Mouse (Mus musculus): ENCODE data around the gene Plcl1. TPM values are rescaled to one million over a fixed set of nuclear protein-coding genes. Genes with fewer than 3 reads are reported as not detected.
"Not testable (repeated sequence)": the region's sequence is repeated elsewhere in the genome, so short reads cannot be mapped to it uniquely, and the experiment has no call there.

Gene Plcl1
- polyA plus RNA-seq, 1 experiment from 2014 or later = 0.25 TPM

DNA sequence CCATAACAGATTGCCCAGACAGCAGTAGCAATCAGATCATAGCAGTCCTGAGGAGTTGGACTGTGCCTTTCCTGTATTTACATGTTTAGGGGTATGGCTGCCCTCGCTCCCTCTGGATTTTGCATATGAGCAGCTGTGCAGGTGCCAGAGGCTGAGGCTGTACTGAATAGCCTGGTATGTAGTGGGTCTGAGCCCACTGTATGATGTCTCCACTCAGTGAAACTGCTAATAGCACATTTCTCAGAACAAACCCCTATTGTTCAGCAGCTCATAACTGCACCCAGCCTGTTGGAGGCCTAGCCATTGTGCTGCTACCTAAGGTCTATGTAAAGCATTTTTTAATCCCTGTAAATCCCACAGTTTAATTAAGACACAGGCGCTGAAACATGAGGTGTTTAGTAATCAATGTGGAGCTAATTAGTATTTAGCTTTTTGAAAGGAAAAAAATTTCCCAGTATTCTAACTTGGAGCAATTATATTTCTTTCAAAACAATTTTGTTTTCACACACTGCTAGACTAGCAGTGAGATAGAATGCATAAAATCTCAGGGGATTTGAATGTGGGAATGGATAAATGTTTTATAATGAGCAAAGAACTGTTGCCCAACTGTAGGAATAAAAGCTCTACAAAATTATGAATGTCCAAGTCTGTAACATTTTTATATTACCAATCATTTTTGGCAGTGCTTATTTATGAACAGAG lies 95.4 kb downstream of the Plcl1 start:
- H3K9me3 ChIP-seq (ENCODE audit: low read length) = no peaks in the 10 kb centered on the region; the same call in 1 of the 2 replicates
- H3K4me1 ChIP-seq (ENCODE audit: insufficient read depth) = 0 out of 2 replicates have a peak, but pooled peaks cover 2% of the 10 kb centered on the region
- no peak overlapping the region for H3K9ac ChIP-seq (replicated peaks)
- no peak for DNase-seq
- no peaks in the 10 kb centered on the region for H3K36me3 ChIP-seq (replicated peaks; ENCODE audit: insufficient read depth, low read length)
- WGBS (ENCODE audit: insufficient replicate concordance) = 82% methylated on average over 2 of the region's 2 CpGs
- H3K27ac ChIP-seq (ENCODE audit: low read depth) = no peak overlapping the region
- no peak for TF ChIP-seq EP300 (IDR thresholded peaks at IDR 0.05; ENCODE audit: low read depth)
- no peak for TF ChIP-seq CTCF (IDR thresholded peaks at IDR 0.05; ENCODE audit: low read depth)
- no peaks in the 10 kb centered on the region for H3K27me3 ChIP-seq (ENCODE audit: insufficient read depth, low read length)
- no peak overlapping the region for H3K4me3 ChIP-seq (ENCODE audit: low read depth, low read length)
- no peak overlapping the region for H3K4me2 ChIP-seq (ENCODE audit: low read depth, low read length)
- ATAC-seq = no peak

DNA sequence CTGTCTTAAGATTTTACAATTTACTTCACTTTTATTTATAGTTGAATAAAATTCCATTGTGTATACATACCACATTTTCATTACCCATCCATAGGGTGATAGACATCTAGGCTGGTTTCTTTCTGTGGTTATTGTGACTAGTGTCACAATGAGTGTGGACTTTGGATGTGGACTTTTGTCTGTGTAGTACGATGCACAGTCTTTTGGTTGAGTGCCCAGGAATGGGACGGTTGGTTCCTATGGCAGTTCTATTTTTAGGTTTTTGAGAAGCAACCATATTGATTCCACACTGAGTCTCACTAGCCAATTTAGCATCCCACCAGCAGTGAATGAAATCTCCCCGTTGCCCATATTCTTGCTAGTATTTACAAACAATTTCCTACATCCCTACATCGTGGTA lies 100.1 kb downstream of the Plcl1 start:
- peak; percentile 21 for DNase-seq
- Histone ChIP-seq H3K4me3 (ENCODE audit: low read depth, low read length) (no peak overlapping the region), H3K9ac (replicated peaks) (no peak overlapping the region), H3K36me3 (replicated peaks; ENCODE audit: insufficient read depth, low read length) (no peaks in the 10 kb centered on the region), H3K27ac (ENCODE audit: low read depth) (peak overlapping the region; percentile 71; the same call in 1 of the 2 replicates), H3K4me1 (ENCODE audit: insufficient read depth) (0 out of 2 replicates have a peak, but pooled peaks cover 2% of the 10 kb centered on the region), H3K27me3 (ENCODE audit: insufficient read depth, low read length) (no peaks in the 10 kb centered on the region), H3K9me3 (ENCODE audit: low read length) (no peaks in the 10 kb centered on the region), H3K4me2 (ENCODE audit: low read depth, low read length) (no peak overlapping the region)
- TF ChIP-seq EP300 (IDR thresholded peaks at IDR 0.05; ENCODE audit: low read depth) = no peak
- TF ChIP-seq CTCF (IDR thresholded peaks at IDR 0.05; ENCODE audit: low read depth) = no peak
- ATAC-seq = peak; percentile 86
- 48% methylated on average over 4 of the region's 4 CpGs for WGBS (ENCODE audit: insufficient replicate concordance)

DNA sequence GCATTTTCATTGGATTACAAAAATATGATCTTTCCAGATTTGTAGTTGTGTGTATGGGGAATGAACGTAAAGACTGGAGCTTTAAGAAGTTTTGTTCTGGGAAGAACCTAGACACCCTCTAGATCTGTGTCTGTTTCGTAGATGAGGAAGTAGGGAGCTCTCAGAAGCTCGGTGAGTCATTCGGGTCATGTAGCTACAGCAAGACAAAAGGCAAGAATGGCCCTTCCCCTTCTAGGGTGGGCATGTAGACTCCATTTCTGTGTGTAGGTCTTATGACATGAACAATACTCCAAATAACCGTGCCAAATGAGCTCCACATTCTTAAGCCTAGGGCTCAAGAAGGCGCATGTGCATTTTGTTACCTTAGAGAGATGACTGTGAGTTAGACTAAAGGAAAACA lies 101.3 kb downstream of the Plcl1 start:
- no peak for ATAC-seq
- Histone ChIP-seq H3K36me3 (replicated peaks; ENCODE audit: insufficient read depth, low read length) (no peaks in the 10 kb centered on the region), H3K9ac (replicated peaks) (no peak overlapping the region), H3K27me3 (ENCODE audit: insufficient read depth, low read length) (no peaks in the 10 kb centered on the region), H3K4me3 (ENCODE audit: low read depth, low read length) (no peak overlapping the region), H3K27ac (ENCODE audit: low read depth) (no peak overlapping the region), H3K9me3 (ENCODE audit: low read length) (no peaks in the 10 kb centered on the region), H3K4me1 (ENCODE audit: insufficient read depth) (peaks cover 7% of the 10 kb centered on the region), H3K4me2 (ENCODE audit: low read depth, low read length) (no peak overlapping the region)
- 46% methylated on average over 6 of the region's 6 CpGs for WGBS (ENCODE audit: insufficient replicate concordance)
- TF ChIP-seq EP300 (IDR thresholded peaks at IDR 0.05; ENCODE audit: low read depth) (no peak), CTCF (IDR thresholded peaks at IDR 0.05; ENCODE audit: low read depth) (no peak)
- no peak for DNase-seq

DNA sequence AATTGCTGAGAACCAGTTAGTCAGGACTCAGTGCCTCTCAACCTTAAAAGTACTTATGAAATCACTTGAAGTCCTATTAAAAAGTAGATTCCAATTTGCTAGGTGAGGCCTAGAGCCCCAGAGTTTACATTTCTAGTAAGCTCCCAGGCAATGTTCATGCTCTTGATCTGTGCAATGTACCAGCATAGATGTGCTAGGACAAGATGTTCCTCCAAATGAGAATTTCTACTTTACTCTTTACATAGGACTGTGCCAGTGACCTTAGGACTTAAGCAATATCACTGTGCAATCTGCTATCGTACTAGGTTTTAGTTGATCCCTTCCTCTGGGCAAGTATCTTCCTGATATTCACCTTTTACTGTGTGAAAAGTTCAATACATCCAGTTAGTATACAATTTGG lies 103.9 kb downstream of the Plcl1 start:
- Histone ChIP-seq H3K4me3 (ENCODE audit: low read depth, low read length) (no peak overlapping the region), H3K27me3 (ENCODE audit: insufficient read depth, low read length) (no peaks in the 10 kb centered on the region), H3K9me3 (ENCODE audit: low read length) (no peaks in the 10 kb centered on the region), H3K27ac (ENCODE audit: low read depth) (peak overlapping the region; percentile 17; the same call in 1 of the 2 replicates), H3K36me3 (replicated peaks; ENCODE audit: insufficient read depth, low read length) (no peaks in the 10 kb centered on the region), H3K4me1 (ENCODE audit: insufficient read depth) (peaks cover 7% of the 10 kb centered on the region), H3K4me2 (ENCODE audit: low read depth, low read length) (no peak overlapping the region), H3K9ac (replicated peaks) (no peak overlapping the region)
- WGBS (ENCODE audit: insufficient replicate concordance) = 63% methylated on average over 1 of the region's 1 CpGs
- no peak for DNase-seq
- peak; percentile 89 for ATAC-seq
- TF ChIP-seq EP300 (IDR thresholded peaks at IDR 0.05; ENCODE audit: low read depth) (peak; percentile 80), CTCF (IDR thresholded peaks at IDR 0.05; ENCODE audit: low read depth) (no peak)

DNA sequence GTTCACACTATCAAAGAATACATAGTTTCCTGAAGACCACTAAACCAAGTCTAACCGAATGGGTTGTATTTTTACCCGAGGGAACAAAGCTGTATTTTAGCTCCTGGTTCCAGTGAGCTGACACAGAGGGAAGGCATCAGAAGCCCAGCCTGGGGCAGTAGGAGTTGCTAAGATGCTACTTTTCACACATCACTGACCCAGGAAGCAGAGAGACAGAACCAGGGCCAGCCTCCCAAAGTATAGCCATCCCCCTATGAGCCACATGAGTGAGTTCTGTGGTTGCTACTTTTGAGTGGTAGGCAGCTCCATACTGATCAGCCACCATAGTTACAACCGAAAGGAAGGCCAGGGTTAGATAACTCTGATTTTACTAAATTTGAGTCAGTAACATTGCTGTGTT lies 106.4 kb downstream of the Plcl1 start:
- Histone ChIP-seq H3K36me3 (replicated peaks; ENCODE audit: insufficient read depth, low read length) (no peaks in the 10 kb centered on the region), H3K4me2 (ENCODE audit: low read depth, low read length) (no peak overlapping the region), H3K4me1 (ENCODE audit: insufficient read depth) (peaks cover 4% of the 10 kb centered on the region), H3K9ac (replicated peaks) (no peak overlapping the region), H3K4me3 (ENCODE audit: low read depth, low read length) (no peak overlapping the region), H3K27me3 (ENCODE audit: insufficient read depth, low read length) (no peaks in the 10 kb centered on the region), H3K27ac (ENCODE audit: low read depth) (no peak overlapping the region), H3K9me3 (ENCODE audit: low read length) (no peaks in the 10 kb centered on the region)
- WGBS (ENCODE audit: insufficient replicate concordance) = 65% methylated on average over 3 of the region's 3 CpGs
- ATAC-seq (no peak), DNase-seq (no peak)
- TF ChIP-seq EP300 (IDR thresholded peaks at IDR 0.05; ENCODE audit: low read depth) (no peak), CTCF (IDR thresholded peaks at IDR 0.05; ENCODE audit: low read depth) (no peak)

DNA sequence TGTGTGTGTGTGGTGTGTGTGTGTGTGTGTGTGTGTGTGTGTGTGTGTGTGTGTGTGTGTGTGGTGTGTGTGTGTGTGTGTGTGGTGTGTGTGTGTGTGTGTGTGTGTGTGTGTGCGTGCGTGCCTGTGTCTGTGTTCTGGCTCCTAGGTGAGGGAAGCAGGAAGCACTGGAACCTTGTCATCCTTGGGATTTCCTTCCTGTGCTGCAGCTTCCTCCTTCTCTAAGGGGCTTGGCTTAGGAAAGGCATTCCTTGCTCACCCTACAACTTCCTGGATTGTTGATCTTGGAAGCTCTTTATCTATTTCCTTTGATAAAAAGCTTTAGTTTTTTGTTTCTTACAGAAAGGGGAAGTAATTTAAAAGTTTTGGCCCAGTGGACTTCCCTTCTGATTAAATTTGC lies 107.1 kb downstream of the Plcl1 start:
- H3K4me3 ChIP-seq (ENCODE audit: low read depth, low read length); H3K36me3 ChIP-seq (replicated peaks; ENCODE audit: insufficient read depth, low read length); DNase-seq; H3K9me3 ChIP-seq (ENCODE audit: low read length); H3K4me1 ChIP-seq (ENCODE audit: insufficient read depth); H3K4me2 ChIP-seq (ENCODE audit: low read depth, low read length); H3K27me3 ChIP-seq (ENCODE audit: insufficient read depth, low read length); H3K27ac ChIP-seq (ENCODE audit: low read depth); ATAC-seq; H3K9ac ChIP-seq (replicated peaks): not testable (repeated sequence)
- WGBS (ENCODE audit: insufficient replicate concordance) = 35% methylated on average over 2 of the region's 2 CpGs

Measured in liver, postnatal 0 days (tissue).